In genomic region chr4:125126761-125127160, GRCm38 (mm10) we compare ENCODE assay signal across 8 mouse cellular contexts. TPM values are rescaled to one million over a fixed set of nuclear protein-coding genes. Genes with fewer than 3 reads are reported as not detected.
DNase-seq lines count a peak whose midpoint lies in the region; ATAC-seq and TF ChIP-seq lines count a peak whose summit lies in the region.

No protein-coding gene starts in this region.

- no peak overlapping the region for H3K9ac ChIP-seq in lung, embryonic 15.5 days
- H3K9ac ChIP-seq in intestine, postnatal 0 days (ENCODE audit: low read depth, low read length) = peak overlapping the region; percentile 69; the same call in 1 of the 2 replicates
- no peak overlapping the region for H3K9ac ChIP-seq in neural tube, embryonic 14.5 days (replicated peaks; ENCODE audit: low read depth, low read length)

- DNase-seq in lung, postnatal 36 days = no peak
- DNase-seq in cerebellum, postnatal 14 days = no peak
- no peak for DNase-seq in layer of hippocampus, adult 18-20 months (ENCODE audit: low spot score in 2 of 2)
- no peak for DNase-seq in adrenal gland, postnatal 4 days (ENCODE audit: low spot score in 2 of 2)

- ATAC-seq in lung, embryonic 15.5 days (ENCODE audit: borderline replicate concordance, extremely low read depth, low FRiP score, low TSS enrichment) = no peak
- ATAC-seq in intestine, postnatal 0 days = no peak
- ATAC-seq in neural tube, embryonic 14.5 days (ENCODE audit: low read depth) = no peak

- WGBS in lung, embryonic 15.5 days = 67% methylated on average over 7 of the region's 7 CpGs
- WGBS in intestine, postnatal 0 days = 83% methylated on average over 7 of the region's 7 CpGs
- WGBS in neural tube, embryonic 14.5 days = 80% methylated on average over 7 of the region's 7 CpGs

- H3K4me2 ChIP-seq in lung, embryonic 15.5 days = peak overlapping the region; percentile 91
- peak overlapping the region; percentile 94 for H3K4me2 ChIP-seq in intestine, postnatal 0 days (replicated peaks; ENCODE audit: low read depth)
- peak overlapping the region; percentile 78; the same call in 1 of the 2 replicates for H3K4me2 ChIP-seq in neural tube, embryonic 14.5 days (ENCODE audit: low read depth, low read length)

- no peaks in the 10 kb centered on the region for H3K27me3 ChIP-seq in lung, embryonic 15.5 days
- H3K27me3 ChIP-seq in intestine, postnatal 0 days (replicated peaks; ENCODE audit: control insufficient read depth, insufficient read depth, low read length) = no peaks in the 10 kb centered on the region
- 0 out of 2 replicates have a peak, but pooled peaks cover 5% of the 10 kb centered on the region for H3K27me3 ChIP-seq in neural tube, embryonic 14.5 days (ENCODE audit: control insufficient read depth, insufficient read depth, low read length)

- H3K36me3 ChIP-seq in lung, embryonic 15.5 days = no peaks in the 10 kb centered on the region
- H3K36me3 ChIP-seq in intestine, postnatal 0 days (ENCODE audit: control insufficient read depth, insufficient read depth) = no peaks in the 10 kb centered on the region
- no peaks in the 10 kb centered on the region for H3K36me3 ChIP-seq in neural tube, embryonic 14.5 days (ENCODE audit: control insufficient read depth, insufficient read depth, low read length)

- H3K4me3 ChIP-seq in lung, embryonic 15.5 days = peak overlapping the region; percentile 54
- peak overlapping the region; percentile 70 for H3K4me3 ChIP-seq in embryonic fibroblast, embryonic 13.5 days (ENCODE audit: insufficient read depth, low read length)
- H3K4me3 ChIP-seq in intestine, postnatal 0 days (ENCODE audit: low read depth, low read length) = peak overlapping the region; percentile 66
- peak overlapping the region; percentile 55 for H3K4me3 ChIP-seq in neural tube, embryonic 14.5 days (ENCODE audit: low read depth, low read length)

- H3K9me3 ChIP-seq in lung, embryonic 15.5 days = no peaks in the 10 kb centered on the region
- H3K9me3 ChIP-seq in intestine, postnatal 0 days (ENCODE audit: control insufficient read depth) = no peaks in the 10 kb centered on the region
- no peaks in the 10 kb centered on the region for H3K9me3 ChIP-seq in neural tube, embryonic 14.5 days (ENCODE audit: control insufficient read depth, low read length)

- TF ChIP-seq POLR2A in embryonic fibroblast, embryonic 13.5 days (IDR thresholded peaks at IDR 0.05; ENCODE audit: low read depth, low read length) = no peak

- peaks cover 24% of the 10 kb centered on the region for H3K4me1 ChIP-seq in lung, embryonic 15.5 days
- peaks cover 31% of the 10 kb centered on the region for H3K4me1 ChIP-seq in embryonic fibroblast, embryonic 13.5 days (ENCODE audit: control insufficient read depth, insufficient read depth, low read length)
- peaks cover 20% of the 10 kb centered on the region for H3K4me1 ChIP-seq in intestine, postnatal 0 days (replicated peaks; ENCODE audit: control insufficient read depth, insufficient read depth, low read length)
- H3K4me1 ChIP-seq in neural tube, embryonic 14.5 days (ENCODE audit: control insufficient read depth, insufficient read depth, low read length) = no peaks in the 10 kb centered on the region

- H3K27ac ChIP-seq in lung, embryonic 15.5 days = no peak overlapping the region
- H3K27ac ChIP-seq in embryonic fibroblast, embryonic 13.5 days (ENCODE audit: insufficient read depth, low read length) = peak overlapping the region; percentile 16; the same call in 1 of the 2 replicates
- H3K27ac ChIP-seq in intestine, postnatal 0 days (ENCODE audit: low read depth, low read length) = peak overlapping the region; percentile 93
- no peak overlapping the region for H3K27ac ChIP-seq in neural tube, embryonic 14.5 days (ENCODE audit: low read depth, low read length)

- TF ChIP-seq CTCF in embryonic fibroblast, embryonic 13.5 days (IDR thresholded peaks at IDR 0.05; ENCODE audit: borderline replicate concordance, insufficient read depth, low read length) = no peak
- TF ChIP-seq CTCF in intestine, postnatal 0 days (IDR thresholded peaks at IDR 0.05; ENCODE audit: low read depth) = no peak

RNA-seq across cellular contexts. Expression of gene Zc3h12a, which starts 0.9 kb away (rescaled TPM):
- 0.57 and 0.60 TPM in 2 replicates for polyA plus RNA-seq in lung, embryonic 15.5 days (2015; fragmentation: Nextera tagmentation; extraction: Ambion mirVana)
- 6.0 and 8.9 TPM in 2 replicates for polyA plus RNA-seq in embryonic fibroblast, embryonic 13.5 days (2011; ENCODE audit: insufficient read length, low read depth, missing spikeins)
- polyA plus RNA-seq in intestine, postnatal 0 days (2015; fragmentation: Nextera tagmentation; extraction: Ambion mirVana) = 1.3 and 1.5 TPM in 2 replicates
- polyA plus RNA-seq in neural tube, embryonic 14.5 days (2014; fragmentation: Nextera tagmentation; extraction: Ambion mirVana) = 0.22 and 0.51 TPM in 2 replicates
- 1 to 10 TPM in 1 of 2 experiments, under 1 TPM in 1; 0.99 to 1.3 TPM for total RNA-seq in layer of hippocampus, adult 18-20 months (2021)
- total RNA-seq in adrenal gland, postnatal 4 days (2021) = 1 to 10 TPM; 7.1 to 8.8 TPM

RNA-seq across cellular contexts. Expression of gene Meaf6, which starts 41.8 kb away (rescaled TPM):
- 52.3 and 53.4 TPM in 2 replicates for polyA plus RNA-seq in lung, embryonic 15.5 days (2015; fragmentation: Nextera tagmentation; extraction: Ambion mirVana)
- polyA plus RNA-seq in embryonic fibroblast, embryonic 13.5 days (2011; ENCODE audit: insufficient read length, low read depth, missing spikeins) = 21.8 and 35.7 TPM in 2 replicates
- polyA plus RNA-seq in intestine, postnatal 0 days (2015; fragmentation: Nextera tagmentation; extraction: Ambion mirVana) = 23.0 and 24.8 TPM in 2 replicates
- 173 and 179 TPM in 2 replicates for polyA plus RNA-seq in neural tube, embryonic 14.5 days (2014; fragmentation: Nextera tagmentation; extraction: Ambion mirVana)
- total RNA-seq in layer of hippocampus, adult 18-20 months (2021) = 100 to 1,000 TPM; 113 to 118 TPM
- 10 to 100 TPM; 43.1 to 45.4 TPM for total RNA-seq in adrenal gland, postnatal 4 days (2021)

Comparison
In these comparisons a context has a peak if more than half of its experiments do, and no peak if none do; other contexts are left out.
1. H3K27ac ChIP-seq: peak in embryonic fibroblast, embryonic 13.5 days (single experiment) and intestine, postnatal 0 days (single experiment); none in lung, embryonic 15.5 days (single experiment) and neural tube, embryonic 14.5 days (single experiment).
2. Peak in every context shown above with its lines, with median percentiles within 50 percentile points of each other: H3K4me2 ChIP-seq and H3K4me3 ChIP-seq.